Mouse (Mus musculus): Measurements from ENCODE around the gene AC161166.1. TPM values are rescaled to one million over a fixed set of nuclear protein-coding genes. Genes with fewer than 3 reads are reported as not detected.
A peak's percentile ranks its signal among the peaks of the same experiment; 100 is the strongest.

Gene AC161166.1
- total and polyA plus RNA-seq, 3 experiments: 0.13 TPM; not detected in 2

- TF ChIP-seq KAT2A (conservative IDR thresholded peaks at IDR 0.05; ENCODE audit: low read depth, low read length) (no peak; the same call in 1 of the 2 replicates), TCF12 (IDR thresholded peaks at IDR 0.05; ENCODE audit: low read depth, low read length) (peak; percentile 70), SMC3 (IDR thresholded peaks at IDR 0.05; ENCODE audit: low read depth, low read length) (0 out of 2 replicates have a peak, but pooled peaks have one; percentile 5), CTCF (IDR thresholded peaks at IDR 0.05 in 2 of 3, conservative IDR thresholded peaks at IDR 0.05 in 1 of 3; ENCODE audit: control insufficient read depth in 1 of 3, insufficient read depth in 1 of 3, low read depth in 2 of 3, low read length in 3 of 3, poor library complexity in 1 of 3, severe bottlenecking in 1 of 3) (0 out of 6 replicates have a peak, but pooled peaks of 1 of the 3 experiments have one; percentile 0), POLR2A (IDR thresholded peaks at IDR 0.05; ENCODE audit: control insufficient read depth in 1 of 2, insufficient read depth in 1 of 2, low read depth in 1 of 2, low read length in 2 of 2, poor library complexity in 1 of 2) (peak; percentile 90 to 93), HCFC1 (IDR thresholded peaks at IDR 0.05; ENCODE audit: low read depth, low read length) (peak; percentile 81), UBTF (IDR thresholded peaks at IDR 0.05; ENCODE audit: borderline replicate concordance, insufficient read depth, low read depth, low read length) (no peak), USF2 (IDR thresholded peaks at IDR 0.05; ENCODE audit: borderline replicate concordance in 1 of 2, insufficient read depth in 1 of 2, low read depth in 1 of 2, low read length in 2 of 2) (no peak)
Measured at GRCm38 (mm10) chr7:24506838-24507725, 5.2 kb downstream of the AC161166.1 start, which contains the start of gene Zfp428 (continued).

GRCm38 (mm10) chr7:24506476-24506837 is 5.8 kb downstream of the AC161166.1 start:
- H3K9ac ChIP-seq (ENCODE audit: control insufficient read depth, low read depth, low read length, poor library complexity, severe bottlenecking): peak overlapping the region; percentile 80
- H3K4me3 ChIP-seq (ENCODE audit: control insufficient read depth in 1 of 2, insufficient read depth in 1 of 2, low read depth in 2 of 2, low read length in 2 of 2): peak overlapping the region; percentile 74 to 86
- peak overlapping the region; percentile 72; the same call in 1 of the 2 replicates for H3K27ac ChIP-seq (ENCODE audit: control insufficient read depth, low read depth, low read length)
- no peak for DNase-seq (ENCODE audit: low read depth, low spot score)
- peak; percentile 76 for TF ChIP-seq MXI1 (IDR thresholded peaks at IDR 0.05; ENCODE audit: low read depth, low read length)
- TF ChIP-seq MAX (IDR thresholded peaks at IDR 0.05; ENCODE audit: low read length): peak; percentile 77; the same call in 1 of the 2 replicates
- TF ChIP-seq GABPA (IDR thresholded peaks at IDR 0.05; ENCODE audit: low read depth, low read length): no peak
- peak; percentile 43; the same call in 1 of the 2 replicates for TF ChIP-seq ZNF384 (IDR thresholded peaks at IDR 0.05; ENCODE audit: low read depth, low read length)
- TF ChIP-seq SIN3A (IDR thresholded peaks at IDR 0.05; ENCODE audit: low read length): peak; percentile 40; the same call in 1 of the 2 replicates
- peaks cover 2 to 7% of the 10 kb centered on the region in 2 experiments; a peak in 3 of 4 replicates for H3K4me1 ChIP-seq (ENCODE audit: control insufficient read depth in 1 of 2, insufficient read depth in 2 of 2, low read length in 2 of 2)
- H3K27me3 ChIP-seq (ENCODE audit: control insufficient read depth in 1 of 2, insufficient read depth in 2 of 2, low read length in 2 of 2): no peaks in the 10 kb centered on the region
- peaks cover 11% of the 10 kb centered on the region for H3K79me2 ChIP-seq (ENCODE audit: control insufficient read depth, insufficient read depth, low read length, poor library complexity)
- no peaks in the 10 kb centered on the region for H3K9me3 ChIP-seq (replicated peaks; ENCODE audit: insufficient read depth, low read length)
- peaks cover 0 to 5% of the 10 kb centered on the region in 2 experiments; a peak in 1 of 4 replicates for H3K36me3 ChIP-seq (ENCODE audit: control insufficient read depth in 1 of 2, insufficient read depth in 2 of 2, low read length in 2 of 2)

GRCm38 (mm10) chr7:24506065-24506459 is 6.2 kb downstream of the AC161166.1 start:
- Histone ChIP-seq H3K4me3 (ENCODE audit: control insufficient read depth in 1 of 2, insufficient read depth in 1 of 2, low read depth in 2 of 2, low read length in 2 of 2) (peak overlapping the region in 1 of 2 experiments; percentile 74; a peak in 3 of 4 replicates), H3K9ac (ENCODE audit: control insufficient read depth, low read depth, low read length, poor library complexity, severe bottlenecking) (no peak overlapping the region), H3K36me3 (ENCODE audit: control insufficient read depth in 1 of 2, insufficient read depth in 2 of 2, low read length in 2 of 2) (peaks cover 0 to 5% of the 10 kb centered on the region in 2 experiments; a peak in 1 of 4 replicates), H3K27ac (ENCODE audit: control insufficient read depth, low read depth, low read length) (no peak overlapping the region; the same call in 1 of the 2 replicates), H3K4me1 (ENCODE audit: control insufficient read depth in 1 of 2, insufficient read depth in 2 of 2, low read length in 2 of 2) (peaks cover 2 to 3% of the 10 kb centered on the region in 2 experiments; a peak in 2 of 4 replicates), H3K79me2 (ENCODE audit: control insufficient read depth, insufficient read depth, low read length, poor library complexity) (peaks cover 11% of the 10 kb centered on the region), H3K9me3 (replicated peaks; ENCODE audit: insufficient read depth, low read length) (no peaks in the 10 kb centered on the region), H3K27me3 (ENCODE audit: control insufficient read depth in 1 of 2, insufficient read depth in 2 of 2, low read length in 2 of 2) (no peaks in the 10 kb centered on the region)
- peak; percentile 33 for DNase-seq (ENCODE audit: low read depth, low spot score)
- TF ChIP-seq E2F4 (IDR thresholded peaks at IDR 0.05; ENCODE audit: borderline replicate concordance, low read depth, low read length) (no peak), USF1 (IDR thresholded peaks at IDR 0.05; ENCODE audit: low read depth, low read length) (no peak), SIN3A (IDR thresholded peaks at IDR 0.05; ENCODE audit: low read length) (no peak), ELF1 (IDR thresholded peaks at IDR 0.05; ENCODE audit: low read depth, low read length) (no peak), MEF2A (IDR thresholded peaks at IDR 0.05; ENCODE audit: extremely low read depth, insufficient replicate concordance, low read depth, low read length, poor library complexity, severe bottlenecking) (no peak), EP300 (IDR thresholded peaks at IDR 0.05; ENCODE audit: low read depth in 1 of 2, low read length in 2 of 2) (no peak), POLR2AphosphoS5 (IDR thresholded peaks at IDR 0.05; ENCODE audit: borderline replicate concordance, low read depth, low read length) (no peak), USF2 (IDR thresholded peaks at IDR 0.05; ENCODE audit: borderline replicate concordance in 1 of 2, insufficient read depth in 1 of 2, low read depth in 1 of 2, low read length in 2 of 2) (no peak), RAD21 (IDR thresholded peaks at IDR 0.05; ENCODE audit: low read depth, low read length) (no peak), MAFK (IDR thresholded peaks at IDR 0.05; ENCODE audit: borderline replicate concordance, low read depth, low read length) (no peak), MXI1 (IDR thresholded peaks at IDR 0.05; ENCODE audit: low read depth, low read length) (no peak), CHD1 (IDR thresholded peaks at IDR 0.05; ENCODE audit: low read depth, low read length) (no peak), MYB (IDR thresholded peaks at IDR 0.05; ENCODE audit: low read depth, low read length) (no peak), MAX (IDR thresholded peaks at IDR 0.05; ENCODE audit: low read length) (no peak), BHLHE40 (IDR thresholded peaks at IDR 0.05; ENCODE audit: borderline replicate concordance, low read depth, low read length) (no peak), CTCF (IDR thresholded peaks at IDR 0.05 in 2 of 3, conservative IDR thresholded peaks at IDR 0.05 in 1 of 3; ENCODE audit: control insufficient read depth in 1 of 3, insufficient read depth in 1 of 3, low read depth in 2 of 3, low read length in 3 of 3, poor library complexity in 1 of 3, severe bottlenecking in 1 of 3) (no peak), SMC3 (IDR thresholded peaks at IDR 0.05; ENCODE audit: low read depth, low read length) (no peak)
